Mouse (Mus musculus) CD4-positive helper T cell, adult 2 months (primary cell): ENCODE results near the gene Nhsl2.

Experiments used
- DNase-seq: peaks from one replicate; pipeline ENCODE4 v3.0.0-alpha.2; 2012; ENCODE audit warnings: low read depth, missing footprints, low spot score

Nhsl2 gene

GRCm38 (mm10) chrX:102042386-102042785 lies 193.2 kb downstream of the Nhsl2 start:
- DNase-seq, result peak; percentile 58

GRCm38 (mm10) chrX:102050552-102050951 lies 201.4 kb downstream of the Nhsl2 start:
- no peak for DNase-seq

GRCm38 (mm10) chrX:102051225-102051624 lies 202.0 kb downstream of the Nhsl2 start:
- no peak for DNase-seq

- no peak for DNase-seq
These were observed 204.2 kb downstream of the Nhsl2 start for GRCm38 (mm10) chrX:102053371-102053770.

- DNase-seq, result no peak
These were observed 204.8 kb downstream of the Nhsl2 start for GRCm38 (mm10) chrX:102054009-102054408.

GRCm38 (mm10) chrX:102059437-102059836 lies 210.3 kb downstream of the Nhsl2 start:
- peak; percentile 57 for DNase-seq

GRCm38 (mm10) chrX:102060243-102060642 lies 211.1 kb downstream of the Nhsl2 start:
- DNase-seq, result no peak

GRCm38 (mm10) chrX:102060891-102061290 lies 211.7 kb downstream of the Nhsl2 start:
- peak; percentile 46 for DNase-seq

GRCm38 (mm10) chrX:102064062-102064461 lies 214.9 kb downstream of the Nhsl2 start:
- no peak for DNase-seq

- no peak for DNase-seq
These were observed 216.1 kb downstream of the Nhsl2 start for GRCm38 (mm10) chrX:102065213-102065775.

- DNase-seq, result peak; percentile 49
These were observed 216.9 kb downstream of the Nhsl2 start for GRCm38 (mm10) chrX:102066134-102066533.

GRCm38 (mm10) chrX:102067118-102067517 lies 217.9 kb downstream of the Nhsl2 start:
- DNase-seq, result no peak

GRCm38 (mm10) chrX:102068811-102069540 lies 219.8 kb downstream of the Nhsl2 start:
- DNase-seq, result no peak

GRCm38 (mm10) chrX:102070591-102071471 lies 221.6 kb downstream of the Nhsl2 start, which contains the start of gene Rtl5:
Rtl5 (minus strand) TSS chrX:102071304.
- DNase-seq, result peak; percentile 45

- DNase-seq, result no peak
These were observed 222.3 kb downstream of the Nhsl2 start for GRCm38 (mm10) chrX:102071517-102071916.

- no peak for DNase-seq
These were observed 224.6 kb downstream of the Nhsl2 start for GRCm38 (mm10) chrX:102073605-102074325.

GRCm38 (mm10) chrX:102074435-102074834 lies 225.2 kb downstream of the Nhsl2 start:
- DNase-seq, result no peak

GRCm38 (mm10) chrX:102075158-102075557 lies 226.0 kb downstream of the Nhsl2 start:
- DNase-seq, result no peak

GRCm38 (mm10) chrX:102076886-102077765 lies 227.9 kb downstream of the Nhsl2 start:
- DNase-seq, result no peak

- DNase-seq, result no peak
These were observed 231.9 kb downstream of the Nhsl2 start for GRCm38 (mm10) chrX:102081076-102081475.
